Mouse (Mus musculus): ENCODE measurements around the gene Cacna2d3. TPM values are rescaled to one million over a fixed set of nuclear protein-coding genes. Genes with fewer than 3 reads are reported as not detected.

The Cacna2d3 gene
- total and polyA plus RNA-seq, 3 experiments: not detected

Other genes starting within 250 kb of the Cacna2d3 start
- gene Selenok, start 246.4 kb upstream of the Cacna2d3 start, total RNA-seq (2012; rRNA removed): 49.8 and 55.9 TPM in 2 replicates
- gene Selenok, start 246.4 kb upstream of the Cacna2d3 start, polyA plus RNA-seq (2012; ENCODE audit: insufficient read depth in 1 of 2, insufficient read length in 2 of 2, low read depth in 1 of 2, low replicate concordance in 2 of 2, missing spikeins in 1 of 2): 10 to 100 TPM in 1 of 2 experiments, not detected in 1; 71.1 TPM

Data from MEL (cell line).